Mouse (Mus musculus) forebrain, embryonic 14.5 days (tissue): ENCODE measurements at regions not wholly inside any gene's neighbourhood (a gene's known extent, or its start where the extent isn't known, plus 50 kb on each side); places are given as distances from the start of the nearest gene placed in this dataset.

Experiments used
- ATAC-seq: fragments of 200-750 bp; cut with Nextera tagmentation; 2 replicates; pipeline ENCODE4 v1.8.0; 2017; ENCODE audit warnings: mild to moderate bottlenecking, moderate library complexity
- DNase-seq: peaks from one replicate; pipeline ENCODE4 v3.0.0-alpha.2; 2015; ENCODE audit warnings: low spot score
- H3K27ac ChIP-seq: fragments of 300-500 bp; sonication (generic); 2 replicates; pipeline ENCODE4 v1.5.1; 2014; ENCODE audit warnings: low read depth, mild to moderate bottlenecking, control low read depth, low read length, moderate library complexity
- H3K27me3 ChIP-seq: fragments of 300-500 bp; sonication (generic); replicated peaks from 2 replicates; pipeline ENCODE4 v1.6.1; 2014; ENCODE audit warnings: low read length, control low read depth, mixed read lengths; ENCODE audit not compliant: control insufficient read depth, insufficient read depth
- H3K36me3 ChIP-seq: fragments of 300-500 bp; sonication (generic); 2 replicates; pipeline ENCODE4 v1.6.1; 2014; ENCODE audit warnings: low read length, control low read depth; ENCODE audit not compliant: control insufficient read depth, insufficient read depth
- H3K4me1 ChIP-seq: fragments of 300-500 bp; sonication (generic); 2 replicates; pipeline ENCODE4 v1.6.1; 2014; ENCODE audit warnings: antibody characterized with exemption, low read length, control low read depth; ENCODE audit not compliant: control insufficient read depth, insufficient read depth
- H3K4me2 ChIP-seq: fragments of 300-500 bp; sonication (generic); 2 replicates; pipeline ENCODE4 v1.6.1; 2014; ENCODE audit warnings: mild to moderate bottlenecking, control low read depth, low read length
- H3K4me3 ChIP-seq: fragments of 300-500 bp; sonication (generic); 2 replicates; pipeline ENCODE4 v1.5.1; 2014; ENCODE audit warnings: low read depth, low read length, control low read depth
- H3K9ac ChIP-seq: fragments of 300-500 bp; sonication (generic); 2 replicates; pipeline ENCODE4 v1.6.1; 2014; ENCODE audit warnings: mild to moderate bottlenecking, low read length, control low read depth, moderate library complexity
- H3K9me3 ChIP-seq: fragments of 300-500 bp; sonication (generic); replicated peaks from 2 replicates; pipeline ENCODE4 v1.6.1; 2016; ENCODE audit warnings: low read length, control low read depth, mixed read lengths; ENCODE audit not compliant: control insufficient read depth
- WGBS: fragments of 180-500 bp; shearing (Covaris S2); extraction: QIAGEN DNeasy Blood & Tissue Kit; methylation state at CpG from one replicate; pipeline ENCODE4 v1.1.7; 2014; 5-methylcytosine and 5-hydroxymethylcytosine counted together

GRCm38 (mm10) chr1:184281768-184282167 is 247.7 kb upstream of the 1700056E22Rik start:
- DNase-seq, result no peak
- WGBS, result 80% methylated on average over 5 of the region's 5 CpGs
- no peak overlapping the region for H3K9ac ChIP-seq
- H3K9me3 ChIP-seq, result no peaks in the 10 kb centered on the region
- H3K4me1 ChIP-seq, result no peaks in the 10 kb centered on the region
- no peak for ATAC-seq
- no peak overlapping the region for H3K27ac ChIP-seq
- H3K4me3 ChIP-seq, result no peak overlapping the region
- no peaks in the 10 kb centered on the region for H3K36me3 ChIP-seq
- H3K4me2 ChIP-seq, result no peak overlapping the region
- H3K27me3 ChIP-seq, result no peaks in the 10 kb centered on the region

GRCm38 (mm10) chr1:184279263-184279662 is 245.2 kb upstream of the 1700056E22Rik start:
- H3K27me3 ChIP-seq, result no peaks in the 10 kb centered on the region
- H3K27ac ChIP-seq, result no peak overlapping the region
- H3K36me3 ChIP-seq, result no peaks in the 10 kb centered on the region
- no peaks in the 10 kb centered on the region for H3K4me1 ChIP-seq
- WGBS, result 88% methylated on average over 10 of the region's 10 CpGs
- no peak overlapping the region for H3K4me2 ChIP-seq
- no peak overlapping the region for H3K4me3 ChIP-seq
- ATAC-seq, result no peak
- no peak overlapping the region for H3K9ac ChIP-seq
- no peaks in the 10 kb centered on the region for H3K9me3 ChIP-seq
- DNase-seq, result no peak

- 85% methylated on average over 2 of the region's 2 CpGs for WGBS
- ATAC-seq (no peak), DNase-seq (no peak)
- Histone ChIP-seq H3K4me3 (no peak overlapping the region), H3K9ac (no peak overlapping the region), H3K27ac (no peak overlapping the region), H3K4me1 (no peaks in the 10 kb centered on the region), H3K36me3 (no peaks in the 10 kb centered on the region), H3K4me2 (no peak overlapping the region), H3K9me3 (no peaks in the 10 kb centered on the region), H3K27me3 (no peaks in the 10 kb centered on the region)
Measured at GRCm38 (mm10) chr1:184277001-184277400, 242.9 kb upstream of the 1700056E22Rik start.

- ATAC-seq, result no peak
- H3K4me2 ChIP-seq, result no peak overlapping the region
- no peak overlapping the region for H3K4me3 ChIP-seq
- no peak overlapping the region for H3K27ac ChIP-seq
- WGBS, result 85% methylated on average over 9 of the region's 9 CpGs
- H3K27me3 ChIP-seq, result no peaks in the 10 kb centered on the region
- no peaks in the 10 kb centered on the region for H3K9me3 ChIP-seq
- DNase-seq, result no peak
- no peaks in the 10 kb centered on the region for H3K36me3 ChIP-seq
- H3K9ac ChIP-seq, result no peak overlapping the region
- H3K4me1 ChIP-seq, result no peaks in the 10 kb centered on the region
Measured at GRCm38 (mm10) chr1:184275877-184276276, 241.8 kb upstream of the 1700056E22Rik start.

- no peak for DNase-seq
- Histone ChIP-seq H3K4me3 (no peak overlapping the region), H3K4me2 (no peak overlapping the region), H3K9ac (no peak overlapping the region), H3K36me3 (no peaks in the 10 kb centered on the region), H3K27me3 (no peaks in the 10 kb centered on the region), H3K9me3 (no peaks in the 10 kb centered on the region), H3K4me1 (no peaks in the 10 kb centered on the region), H3K27ac (no peak overlapping the region)
- WGBS, result 100% methylated on average over 3 of the region's 3 CpGs
- no peak for ATAC-seq
Measured at GRCm38 (mm10) chr1:184275396-184275795, 241.3 kb upstream of the 1700056E22Rik start.

- H3K27me3 ChIP-seq, result no peaks in the 10 kb centered on the region
- DNase-seq (no peak), ATAC-seq (no peak)
- 88% methylated on average over 6 of the region's 6 CpGs for WGBS
- H3K27ac ChIP-seq, result no peak overlapping the region
- H3K4me3 ChIP-seq, result no peak overlapping the region
- no peak overlapping the region for H3K9ac ChIP-seq
- no peaks in the 10 kb centered on the region for H3K4me1 ChIP-seq
- H3K36me3 ChIP-seq, result no peaks in the 10 kb centered on the region
- H3K9me3 ChIP-seq, result no peaks in the 10 kb centered on the region
- no peak overlapping the region for H3K4me2 ChIP-seq
Measured at GRCm38 (mm10) chr1:184274704-184275103, 240.6 kb upstream of the 1700056E22Rik start.

GRCm38 (mm10) chr1:184273722-184274121 is 239.6 kb upstream of the 1700056E22Rik start:
- Histone ChIP-seq H3K9me3 (no peaks in the 10 kb centered on the region), H3K4me3 (no peak overlapping the region), H3K27me3 (no peaks in the 10 kb centered on the region), H3K36me3 (no peaks in the 10 kb centered on the region), H3K27ac (no peak overlapping the region), H3K4me1 (no peaks in the 10 kb centered on the region), H3K9ac (no peak overlapping the region), H3K4me2 (no peak overlapping the region)
- DNase-seq (no peak), ATAC-seq (no peak)
- WGBS, result 68% methylated on average over 1 of the region's 1 CpGs

- H3K27me3 ChIP-seq, result no peaks in the 10 kb centered on the region
- 89% methylated on average over 8 of the region's 8 CpGs for WGBS
Measured at GRCm38 (mm10) chr1:184271254-184271653, 237.2 kb upstream of the 1700056E22Rik start.

GRCm38 (mm10) chr1:184266051-184266450 is 231.9 kb upstream of the 1700056E22Rik start:
- H3K4me1 ChIP-seq, result no peaks in the 10 kb centered on the region
- H3K36me3 ChIP-seq, result no peaks in the 10 kb centered on the region
- H3K9me3 ChIP-seq, result 0 out of 2 replicates have a peak, but pooled peaks cover 6% of the 10 kb centered on the region
- no peak overlapping the region for H3K4me3 ChIP-seq
- ATAC-seq (no peak), DNase-seq (peak; percentile 87)
- no peak overlapping the region for H3K9ac ChIP-seq
- H3K27me3 ChIP-seq, result no peaks in the 10 kb centered on the region
- WGBS, result 16% methylated on average over 8 of the region's 8 CpGs
- no peak overlapping the region for H3K4me2 ChIP-seq
- H3K27ac ChIP-seq, result no peak overlapping the region

More at GRCm38 (mm10) chr1:184271254-184271653, 237.2 kb upstream of the 1700056E22Rik start:
- H3K36me3 ChIP-seq, result no peaks in the 10 kb centered on the region
- no peak overlapping the region for H3K4me2 ChIP-seq
- H3K27ac ChIP-seq, result no peak overlapping the region
- H3K4me3 ChIP-seq, result no peak overlapping the region
- no peaks in the 10 kb centered on the region for H3K4me1 ChIP-seq
- no peak overlapping the region for H3K9ac ChIP-seq
- no peaks in the 10 kb centered on the region for H3K9me3 ChIP-seq
- DNase-seq (no peak), ATAC-seq (no peak)
